Mouse (Mus musculus) forebrain, embryonic 13.5 days (tissue): ENCODE results near the gene Rpl37a. TPM values are rescaled to one million over a fixed set of nuclear protein-coding genes. Genes with fewer than 3 reads are reported as not detected.

Experiments
- ATAC-seq: fragments of 200-750 bp; cut with Nextera tagmentation; 2 replicates; pipeline ENCODE4 v1.8.0; 2017
- H3K27ac ChIP-seq: fragments of 300-500 bp; sonication (generic); 2 replicates; pipeline ENCODE4 v1.5.1; 2015; ENCODE audit warnings: inconsistent platforms, mild to moderate bottlenecking, moderate library complexity
- H3K27me3 ChIP-seq: fragments of 300-500 bp; sonication (generic); 2 replicates; pipeline ENCODE4 v1.6.1; 2015; ENCODE audit warnings: mild to moderate bottlenecking, inconsistent platforms
- H3K36me3 ChIP-seq: fragments of 300-500 bp; sonication (generic); 2 replicates; pipeline ENCODE4 v1.6.1; 2015; ENCODE audit warnings: mild to moderate bottlenecking, inconsistent platforms; ENCODE audit not compliant: poor library complexity, severe bottlenecking
- H3K4me1 ChIP-seq: fragments of 300-500 bp; sonication (generic); 2 replicates; pipeline ENCODE4 v1.6.1; 2015; ENCODE audit warnings: inconsistent platforms
- H3K4me2 ChIP-seq: fragments of 300-500 bp; sonication (generic); 2 replicates; pipeline ENCODE4 v1.6.1; 2015; ENCODE audit warnings: inconsistent platforms, mild to moderate bottlenecking, moderate library complexity
- H3K4me3 ChIP-seq: fragments of 300-500 bp; sonication (generic); 2 replicates; pipeline ENCODE4 v1.5.1; 2015; ENCODE audit warnings: mild to moderate bottlenecking, inconsistent platforms
- H3K9ac ChIP-seq: fragments of 300-500 bp; sonication (generic); 2 replicates; pipeline ENCODE4 v1.6.1; 2015; ENCODE audit warnings: mild to moderate bottlenecking, inconsistent platforms
- H3K9me3 ChIP-seq: fragments of 300-500 bp; sonication (generic); replicated peaks from 2 replicates; pipeline ENCODE4 v1.6.1; 2016; ENCODE audit warnings: inconsistent platforms
- WGBS: fragments of 180-500 bp; shearing (Covaris S2); methylation state at CpG from one replicate; pipeline ENCODE4 v1.1.7; 2015; 5-methylcytosine and 5-hydroxymethylcytosine counted together
- polyA plus RNA-seq: library from polyadenylated mRNA; unstranded; fragments of >200 nt; fragmentation: Nextera tagmentation; extraction: Ambion mirVana; gene quantifications from 2 replicates; pipeline ENCODE4 v1.2.1, GENCODE M21; 2015

Gene Rpl37a
- polyA plus RNA-seq, result 1,396 and 1,648 TPM in 2 replicates

DNA sequence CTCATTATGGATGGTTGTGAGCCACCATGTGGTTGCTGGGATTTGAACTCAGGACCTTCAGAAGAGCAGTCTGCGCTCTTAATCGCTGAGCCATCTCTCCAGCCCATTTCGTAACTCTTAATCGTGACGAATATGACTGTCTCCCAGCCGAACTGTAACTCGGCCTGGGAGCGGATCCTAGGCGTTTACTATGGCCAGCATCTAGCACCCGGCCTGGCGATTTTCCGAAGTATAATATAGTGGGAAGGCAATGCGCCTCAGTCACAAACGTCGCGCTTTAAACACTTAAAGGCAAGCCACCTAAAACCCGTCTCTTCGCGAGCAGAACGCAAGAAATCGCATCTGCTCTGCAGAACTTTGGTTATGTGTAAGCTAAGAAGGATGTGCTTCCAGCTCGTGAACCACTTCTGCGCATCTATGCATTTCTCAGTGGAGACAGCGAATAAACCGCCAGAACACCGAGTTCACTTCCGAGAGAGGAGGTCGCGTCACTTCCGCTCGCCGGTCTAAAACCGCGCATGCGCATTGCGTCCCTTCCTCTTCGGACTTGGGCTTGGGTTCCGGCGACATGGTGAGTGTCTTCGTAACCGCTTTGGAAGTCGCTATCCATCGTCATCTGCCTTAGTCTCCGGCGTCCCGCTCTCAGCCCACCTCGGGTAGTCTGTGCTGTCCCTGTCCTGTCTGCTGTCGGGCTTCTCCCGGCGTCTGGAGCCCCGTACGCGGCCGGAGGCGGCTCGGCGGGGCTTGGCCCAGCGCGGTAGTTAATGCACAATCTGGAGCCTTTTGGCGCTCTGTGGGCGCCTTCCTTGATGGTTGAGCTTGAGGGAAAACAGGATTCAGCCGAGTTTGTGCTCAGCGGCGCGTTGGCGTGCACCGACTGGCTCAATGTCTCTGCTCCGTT, at the start of gene Rpl37a:
TSS of gene Rpl37a (plus strand) at position 538 of the 901 bp plus-strand sequence.
- no peaks in the 10 kb centered on the region for H3K9me3 ChIP-seq
- H3K4me1 ChIP-seq, result peaks cover 25% of the 10 kb centered on the region
- peak within 1 kb of the TSS; percentile 82 for H3K4me2 ChIP-seq
- 3% methylated on average over 68 of the region's 68 CpGs for WGBS
- peak within 1 kb of the TSS; percentile 67 for H3K4me3 ChIP-seq
- peak within 1 kb of the TSS; percentile 93 for H3K9ac ChIP-seq
- H3K27ac ChIP-seq, result peak within 1 kb of the TSS; percentile 81
- peak; percentile 97 for ATAC-seq
- no peaks in the 10 kb centered on the region for H3K27me3 ChIP-seq
- peaks cover 34% of the 10 kb centered on the region for H3K36me3 ChIP-seq

DNA sequence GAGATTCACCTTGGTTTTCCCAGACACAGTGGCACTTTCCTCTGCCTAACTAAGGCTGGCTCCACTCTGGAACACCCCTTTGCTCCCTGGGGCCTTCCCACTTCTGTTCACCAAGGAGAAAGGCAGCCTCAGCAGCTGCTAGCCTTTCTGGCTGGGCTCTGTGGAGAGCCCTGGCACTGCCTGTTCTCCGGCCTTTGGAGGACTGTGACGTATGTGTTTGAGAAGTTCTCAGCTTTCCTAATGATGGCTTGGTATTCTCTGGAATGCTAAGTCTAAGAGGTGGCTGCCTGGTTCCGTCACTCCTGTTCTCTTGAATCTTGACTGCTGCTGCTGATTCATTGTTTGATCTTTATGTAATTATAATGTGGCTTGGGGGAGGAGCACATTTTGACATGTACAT, 38.0 kb upstream of the Rpl37a start:
- 0 out of 2 replicates have a peak, but pooled peaks have one; percentile 36 for ATAC-seq
- Histone ChIP-seq H3K4me2 (no peak overlapping the region), H3K9ac (no peak overlapping the region), H3K27ac (no peak overlapping the region), H3K4me1 (0 out of 2 replicates have a peak, but pooled peaks cover 3% of the 10 kb centered on the region), H3K9me3 (no peaks in the 10 kb centered on the region), H3K4me3 (no peak overlapping the region), H3K36me3 (no peaks in the 10 kb centered on the region), H3K27me3 (no peaks in the 10 kb centered on the region)
- 44% methylated on average over 3 of the region's 3 CpGs for WGBS

DNA sequence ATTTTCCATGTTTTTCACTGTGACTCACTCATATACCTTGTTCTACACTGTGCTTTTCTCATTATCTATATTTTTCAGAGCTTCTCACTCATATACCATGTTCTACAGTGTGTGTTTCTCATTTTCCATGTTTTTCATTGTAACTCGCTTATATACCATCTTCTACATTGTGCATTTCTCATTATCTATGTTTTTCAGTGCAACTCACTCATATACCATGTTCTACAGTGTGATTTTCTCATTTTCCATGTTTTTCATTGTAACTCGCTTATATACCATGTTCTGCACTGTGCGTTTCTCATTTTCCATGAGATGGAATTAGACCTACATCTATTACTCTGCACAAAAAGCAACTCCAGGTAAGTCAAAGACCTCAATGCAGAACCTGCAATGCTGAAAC, 14.8 kb upstream of the Rpl37a start:
- H3K27me3 ChIP-seq, result no peaks in the 10 kb centered on the region
- no peak for ATAC-seq
- no peaks in the 10 kb centered on the region for H3K36me3 ChIP-seq
- WGBS, result 55% methylated on average over 3 of the region's 3 CpGs
- no peak overlapping the region for H3K27ac ChIP-seq
- H3K4me1 ChIP-seq, result no peaks in the 10 kb centered on the region
- H3K9ac ChIP-seq, result no peak overlapping the region
- H3K4me2 ChIP-seq, result no peak overlapping the region
- H3K9me3 ChIP-seq, result no peaks in the 10 kb centered on the region
- no peak overlapping the region for H3K4me3 ChIP-seq

DNA sequence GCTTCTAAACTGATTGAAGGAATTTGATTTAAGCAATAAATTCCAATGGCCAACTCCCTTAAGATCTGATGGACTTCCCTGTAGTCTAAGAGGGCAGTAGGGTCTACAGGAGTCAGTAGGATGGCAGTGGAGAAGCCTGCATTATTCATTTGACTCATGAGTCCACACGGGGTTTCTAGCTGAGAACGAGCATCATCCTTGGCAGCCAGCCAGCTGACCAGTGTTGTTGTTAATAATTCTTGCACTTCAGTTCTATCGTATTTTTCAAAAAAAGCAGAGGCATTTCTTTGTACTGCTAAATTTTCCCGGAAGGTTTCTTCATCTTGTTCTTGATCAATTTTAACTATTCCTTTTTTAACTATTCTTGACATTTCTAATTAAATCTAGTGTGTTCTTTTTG, 12.4 kb upstream of the Rpl37a start:
- no peak overlapping the region for H3K4me3 ChIP-seq
- no peaks in the 10 kb centered on the region for H3K27me3 ChIP-seq
- H3K9me3 ChIP-seq, result no peaks in the 10 kb centered on the region
- no peaks in the 10 kb centered on the region for H3K36me3 ChIP-seq
- ATAC-seq, result no peak
- H3K4me1 ChIP-seq, result no peaks in the 10 kb centered on the region
- 49% methylated on average over 4 of the region's 4 CpGs for WGBS
- no peak overlapping the region for H3K27ac ChIP-seq
- no peak overlapping the region for H3K4me2 ChIP-seq
- H3K9ac ChIP-seq, result no peak overlapping the region

DNA sequence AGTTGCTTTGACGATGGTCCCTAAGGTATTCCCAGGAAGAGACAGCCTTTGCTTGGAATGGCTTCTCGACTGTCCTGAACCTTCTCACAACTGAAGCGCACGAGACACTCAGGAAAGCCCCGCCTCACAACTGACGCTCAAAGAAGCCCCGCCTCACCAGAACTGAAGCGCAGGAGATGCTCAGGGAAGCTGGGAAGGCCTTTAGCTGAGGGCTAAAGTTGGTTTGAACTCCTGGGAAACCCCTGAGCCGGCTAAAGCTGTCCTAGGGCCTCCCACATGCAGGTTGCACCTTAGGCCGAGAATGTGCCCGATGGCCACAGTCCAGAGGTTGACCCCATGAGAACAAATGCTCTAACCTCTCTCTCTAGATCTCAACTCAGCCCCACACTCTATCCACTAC, 10.6 kb upstream of the Rpl37a start, which contains the start of gene Ankar:
TSS of gene Ankar (minus strand) at position 101 of the 400 bp plus-strand sequence.
- no peaks in the 10 kb centered on the region for H3K9me3 ChIP-seq
- H3K4me2 ChIP-seq, result no peak within 1 kb of the TSS
- no peak for ATAC-seq
- H3K4me3 ChIP-seq, result no peak within 1 kb of the TSS
- H3K36me3 ChIP-seq, result no peaks in the 10 kb centered on the region
- no peaks in the 10 kb centered on the region for H3K4me1 ChIP-seq
- no peak within 1 kb of the TSS for H3K9ac ChIP-seq
- no peak within 1 kb of the TSS for H3K27ac ChIP-seq
- WGBS, result 82% methylated on average over 11 of the region's 11 CpGs
- H3K27me3 ChIP-seq, result no peaks in the 10 kb centered on the region

DNA sequence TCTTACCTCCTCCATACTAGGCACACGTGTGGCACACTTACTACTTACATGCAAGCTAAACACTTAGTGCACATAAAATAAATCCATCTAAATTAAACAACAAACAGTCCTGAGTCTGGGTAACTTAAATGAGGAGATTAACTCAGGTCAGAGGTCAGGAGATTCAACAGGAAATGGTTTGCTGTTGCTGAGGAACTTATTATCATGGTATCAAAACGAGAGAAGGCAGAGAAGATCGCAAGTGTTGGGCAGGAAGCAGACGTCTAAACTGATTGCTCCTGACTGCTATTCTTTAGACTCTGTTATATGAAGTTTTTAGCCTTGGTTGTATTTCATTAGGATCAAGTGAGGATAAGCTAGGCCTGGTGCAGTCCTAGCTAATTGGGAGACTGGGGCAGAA, 3.6 kb upstream of the Rpl37a start:
- H3K36me3 ChIP-seq, result peaks cover 1% of the 10 kb centered on the region
- peaks cover 8% of the 10 kb centered on the region for H3K4me1 ChIP-seq
- H3K27ac ChIP-seq, result no peak overlapping the region
- WGBS, result 80% methylated on average over 4 of the region's 4 CpGs
- H3K27me3 ChIP-seq, result no peaks in the 10 kb centered on the region
- no peak overlapping the region for H3K9ac ChIP-seq
- H3K4me2 ChIP-seq, result no peak overlapping the region
- ATAC-seq, result no peak
- H3K4me3 ChIP-seq, result no peak overlapping the region
- H3K9me3 ChIP-seq, result no peaks in the 10 kb centered on the region

DNA sequence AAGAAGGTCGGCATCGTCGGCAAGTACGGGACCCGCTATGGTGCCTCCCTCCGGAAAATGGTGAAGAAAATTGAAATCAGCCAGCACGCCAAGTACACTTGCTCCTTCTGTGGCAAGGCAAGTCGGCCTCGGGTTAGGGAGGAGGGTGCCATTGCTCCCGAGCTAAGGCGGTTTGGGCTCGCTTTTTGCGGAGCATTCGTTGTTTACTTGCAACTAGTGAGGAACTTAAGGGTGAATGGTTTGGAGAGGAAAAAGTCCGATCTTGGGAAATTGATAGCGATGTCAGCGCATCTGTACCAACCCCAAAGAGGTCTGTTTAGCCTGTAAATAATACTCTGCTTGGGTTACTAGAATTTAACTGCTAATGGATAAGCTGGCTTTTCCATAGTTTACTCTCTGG, 594 bp downstream of the Rpl37a start:
- peaks cover 25% of the 10 kb centered on the region for H3K4me1 ChIP-seq
- peak overlapping the region; percentile 67 for H3K4me3 ChIP-seq
- peak overlapping the region; percentile 81 for H3K27ac ChIP-seq
- under 1% methylated on average over 17 of the region's 17 CpGs for WGBS
- ATAC-seq, result no peak
- H3K9me3 ChIP-seq, result no peaks in the 10 kb centered on the region
- peak overlapping the region; percentile 82 for H3K4me2 ChIP-seq
- H3K36me3 ChIP-seq, result peaks cover 36% of the 10 kb centered on the region
- H3K9ac ChIP-seq, result peak overlapping the region; percentile 93
- H3K27me3 ChIP-seq, result no peaks in the 10 kb centered on the region

DNA sequence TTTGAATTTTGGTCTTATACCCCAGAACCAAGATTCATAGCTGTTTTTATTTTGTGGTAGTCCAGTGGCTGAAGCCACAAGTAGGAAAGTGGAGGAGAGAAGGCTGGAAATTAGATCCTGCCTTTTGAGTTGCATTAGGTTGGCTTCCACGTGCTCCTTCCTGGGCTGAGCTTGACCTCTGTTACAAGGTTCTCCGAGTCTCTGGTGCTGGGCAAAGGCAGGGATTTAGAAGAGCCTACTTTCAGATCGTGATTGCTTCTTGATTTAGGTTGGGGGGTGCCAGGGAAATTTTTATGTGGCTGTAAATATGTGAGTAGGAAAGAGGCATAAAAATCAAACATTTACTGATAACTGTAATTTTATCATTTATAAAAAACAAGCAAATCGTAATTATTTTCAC, 3.5 kb downstream of the Rpl37a start:
- Histone ChIP-seq H3K27ac (no peak overlapping the region), H3K36me3 (peaks cover 38% of the 10 kb centered on the region), H3K4me2 (no peak overlapping the region), H3K4me1 (peaks cover 25% of the 10 kb centered on the region), H3K27me3 (no peaks in the 10 kb centered on the region), H3K4me3 (no peak overlapping the region), H3K9me3 (no peaks in the 10 kb centered on the region), H3K9ac (0 out of 2 replicates have a peak overlapping the region, but pooled peaks have one; percentile 5)
- ATAC-seq, result no peak
- 73% methylated on average over 4 of the region's 4 CpGs for WGBS

DNA sequence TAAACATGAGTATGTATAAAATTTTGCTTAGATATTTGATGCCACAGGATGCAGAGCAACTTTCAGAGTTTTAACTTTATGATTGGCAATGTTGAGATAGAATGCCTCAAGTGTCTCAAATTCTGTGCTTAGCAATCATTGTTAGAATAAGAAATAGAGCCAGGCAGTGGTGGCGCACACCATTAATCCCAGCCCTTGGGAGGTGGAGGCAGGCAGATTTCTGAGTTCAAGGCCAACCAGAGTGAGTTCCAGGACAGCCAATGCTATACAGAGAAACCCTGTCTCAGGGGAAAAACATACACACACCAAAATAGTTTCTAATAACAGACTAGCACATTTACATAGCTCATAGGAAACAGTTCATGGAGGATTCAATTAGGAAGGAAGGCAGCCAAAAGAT, 4.0 kb downstream of the Rpl37a start:
- no peak for ATAC-seq
- Histone ChIP-seq H3K27me3 (no peaks in the 10 kb centered on the region), H3K4me2 (no peak overlapping the region), H3K36me3 (peaks cover 38% of the 10 kb centered on the region), H3K27ac (no peak overlapping the region), H3K9me3 (no peaks in the 10 kb centered on the region), H3K9ac (no peak overlapping the region), H3K4me3 (no peak overlapping the region), H3K4me1 (peaks cover 25% of the 10 kb centered on the region)
- 96% methylated on average over 1 of the region's 1 CpGs for WGBS

DNA sequence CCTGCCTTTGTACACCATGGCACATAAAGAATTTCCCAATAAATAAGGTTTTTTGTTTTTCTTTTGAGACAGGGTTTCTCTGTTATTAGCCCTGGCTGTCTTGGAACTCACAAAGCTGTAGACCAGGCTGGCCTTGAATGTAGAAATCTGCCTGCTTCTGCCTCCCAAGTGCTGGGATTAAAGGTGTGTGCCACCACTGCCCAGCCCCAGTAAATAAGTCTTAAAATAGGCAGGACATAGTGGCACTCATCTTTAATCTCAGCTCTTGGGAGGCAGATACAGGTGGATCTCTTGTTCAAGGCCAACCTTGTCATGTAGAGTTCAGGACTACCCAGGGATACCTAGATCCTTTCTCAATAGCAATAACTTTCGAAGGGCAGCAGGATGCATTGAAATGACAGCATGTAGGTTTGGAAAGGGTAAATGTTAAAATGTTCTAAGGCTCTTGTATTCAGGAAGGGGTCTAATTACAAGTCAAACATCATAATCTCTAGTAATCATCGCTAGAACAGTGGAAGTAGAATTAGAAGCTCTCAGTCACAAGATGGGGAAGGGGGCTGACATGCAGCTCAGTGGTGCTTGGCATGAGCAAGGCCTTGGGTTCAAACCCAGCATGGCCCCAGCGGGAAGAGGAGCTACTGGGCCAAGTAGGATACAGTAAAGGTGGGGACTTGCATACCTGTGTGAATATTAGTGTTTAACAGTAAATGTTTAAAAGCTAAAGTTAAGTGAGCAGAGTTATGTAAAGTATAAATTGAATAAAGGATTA, 4.7 kb downstream of the Rpl37a start:
- Histone ChIP-seq H3K27me3 (no peaks in the 10 kb centered on the region), H3K4me3 (no peak overlapping the region), H3K36me3 (peaks cover 40% of the 10 kb centered on the region), H3K4me1 (peaks cover 25% of the 10 kb centered on the region), H3K27ac (no peak overlapping the region), H3K4me2 (no peak overlapping the region), H3K9me3 (no peaks in the 10 kb centered on the region), H3K9ac (no peak overlapping the region)
- no peak for ATAC-seq
- WGBS, result 82% methylated on average over 3 of the region's 3 CpGs

DNA sequence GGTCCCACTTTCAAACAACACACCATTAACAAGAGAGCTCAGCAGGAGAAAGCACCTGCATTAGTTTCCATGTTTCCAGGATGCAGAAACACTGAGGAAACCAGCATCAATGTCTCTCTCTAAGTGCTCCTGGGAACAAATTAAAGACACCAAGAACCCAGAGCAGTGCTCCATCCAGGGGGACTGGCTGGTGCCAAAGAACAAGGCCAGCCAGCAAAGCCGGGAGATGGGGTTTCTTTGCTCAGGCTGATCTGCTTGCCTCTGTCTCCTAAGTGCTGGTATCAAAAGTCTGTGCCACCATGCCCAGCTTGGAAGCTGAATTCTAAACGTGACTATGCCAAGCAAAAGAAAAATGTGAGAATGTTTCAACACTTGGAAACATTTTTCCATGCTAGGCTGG, 5.3 kb downstream of the Rpl37a start:
- 54% methylated on average over 2 of the region's 2 CpGs for WGBS
- Histone ChIP-seq H3K4me1 (peaks cover 25% of the 10 kb centered on the region), H3K4me2 (no peak overlapping the region), H3K4me3 (no peak overlapping the region), H3K36me3 (peaks cover 45% of the 10 kb centered on the region), H3K27me3 (no peaks in the 10 kb centered on the region), H3K9me3 (no peaks in the 10 kb centered on the region), H3K9ac (no peak overlapping the region), H3K27ac (peak overlapping the region; percentile 28)
- no peak for ATAC-seq

DNA sequence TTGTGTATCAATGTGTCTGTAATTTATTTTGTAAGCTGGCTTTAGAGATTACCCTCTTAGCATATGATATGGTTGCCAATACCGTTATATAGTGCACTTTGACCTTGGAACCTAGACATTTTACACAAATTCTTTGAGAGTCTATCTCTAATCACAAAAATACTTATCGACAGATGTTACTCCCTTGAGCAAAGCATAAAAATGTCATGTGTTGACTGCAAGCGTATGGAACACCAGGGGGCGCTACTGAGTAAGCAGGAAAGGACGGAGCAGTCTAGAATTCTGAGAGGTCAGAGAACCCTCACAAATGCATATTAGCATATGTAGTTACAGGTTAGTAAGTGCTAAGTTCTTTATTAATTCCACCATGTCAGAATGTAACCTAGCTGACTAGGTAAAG, 5.8 kb downstream of the Rpl37a start:
- Histone ChIP-seq H3K27me3 (no peaks in the 10 kb centered on the region), H3K36me3 (peaks cover 45% of the 10 kb centered on the region), H3K9ac (no peak overlapping the region), H3K4me1 (peaks cover 22% of the 10 kb centered on the region), H3K4me3 (no peak overlapping the region), H3K4me2 (no peak overlapping the region), H3K27ac (no peak overlapping the region), H3K9me3 (no peaks in the 10 kb centered on the region)
- peak; percentile 56 for ATAC-seq
- 8% methylated on average over 5 of the region's 5 CpGs for WGBS
